Mouse (Mus musculus): Measurements from ENCODE around the gene Ermard.
"Not testable (repeated sequence)": the region's sequence is repeated elsewhere in the genome, so short reads cannot be mapped to it uniquely, and the experiment has no call there.

DNA sequence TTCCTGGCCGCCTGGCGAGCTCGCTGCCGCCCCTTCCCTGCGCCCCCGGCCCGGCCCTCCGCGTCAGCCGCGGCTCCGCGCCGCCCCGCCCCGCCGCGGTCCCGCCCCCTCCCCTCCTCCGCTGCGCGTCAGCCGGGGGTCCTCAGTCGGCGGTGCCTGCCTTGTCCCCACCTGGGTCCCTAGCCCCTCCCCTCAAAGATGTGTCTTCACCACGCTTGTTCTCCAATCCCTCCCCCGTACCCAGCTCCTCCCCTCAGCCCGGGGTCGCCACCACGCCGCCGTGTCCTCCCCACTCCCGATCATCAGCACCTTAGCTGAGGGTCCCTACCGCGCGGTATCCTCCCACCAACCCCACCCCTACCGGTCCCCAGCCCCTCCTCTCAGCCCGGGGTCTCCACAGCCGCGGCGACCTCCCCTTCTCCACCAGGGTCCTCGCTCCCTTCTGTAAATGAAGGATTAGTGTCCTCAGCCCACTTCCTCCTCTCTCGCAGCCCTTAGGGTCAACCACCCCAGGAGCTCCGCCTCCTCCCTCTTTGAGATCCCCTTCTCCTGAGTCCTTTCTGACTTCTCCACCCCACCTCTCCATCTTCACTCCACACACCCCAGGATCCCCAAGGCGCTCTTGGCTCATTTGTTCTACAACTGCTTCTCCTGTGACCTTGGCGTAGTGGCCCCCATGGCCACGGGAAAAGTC, 47.7 kb upstream of the Ermard start:
- not testable (repeated sequence) for TF ChIP-seq HCFC1 (IDR thresholded peaks at IDR 0.05; ENCODE audit: borderline replicate concordance, insufficient read depth, low read length); ZNF384 (IDR thresholded peaks at IDR 0.05; ENCODE audit: low read depth, low read length); CHD2 (IDR thresholded peaks at IDR 0.05; ENCODE audit: low read depth, low read length)
